ENCODE assay signal across 15 mouse cellular contexts in genomic region chrX:152656609-152656939, GRCm38 (mm10).
DNase-seq lines count a peak whose midpoint lies in the region; ATAC-seq lines count a peak whose summit lies in the region.
"Had no signal": no experiment of that assay in that cellular context is flagged by ENCODE, and none has a peak within 500 bp of the region (broad histone marks: within the 10 kb centered on the region; RNA-seq: fewer than 3 reads in every experiment).

No protein-coding gene starts in this region.

- peaks cover 6% of the 10 kb centered on the region; the same call in 1 of the 2 replicates for H3K27me3 ChIP-seq in neural tube, embryonic 12.5 days (replicated peaks)
- H3K27me3 ChIP-seq in hindbrain, embryonic 14.5 days (ENCODE audit: control insufficient read depth, insufficient read depth, low read length): peaks cover 63% of the 10 kb centered on the region
- H3K27me3 ChIP-seq in midbrain, embryonic 15.5 days (replicated peaks): peaks cover 28% of the 10 kb centered on the region
- no peaks in the 10 kb centered on the region; the same call in 1 of the 2 replicates for H3K27me3 ChIP-seq in kidney, embryonic 14.5 days (ENCODE audit: control insufficient read depth, insufficient read depth, low read length)
- H3K27me3 ChIP-seq: heart, embryonic 15.5 days had no signal

- H3K9ac ChIP-seq in neural tube, embryonic 12.5 days: no peak overlapping the region
- H3K9ac ChIP-seq in hindbrain, embryonic 14.5 days: no peak overlapping the region
- H3K9ac ChIP-seq in midbrain, embryonic 15.5 days: no peak overlapping the region
- H3K9ac ChIP-seq in kidney, embryonic 14.5 days (ENCODE audit: low read depth, low read length): no peak overlapping the region
- H3K9ac ChIP-seq: heart, embryonic 15.5 days; intestine, embryonic 15.5 days; liver, embryonic 12.5 days had no signal

- H3K4me3 ChIP-seq in neural tube, embryonic 12.5 days: no peak overlapping the region
- no peak overlapping the region for H3K4me3 ChIP-seq in hindbrain, embryonic 14.5 days (replicated peaks; ENCODE audit: low read length)
- H3K4me3 ChIP-seq in midbrain, embryonic 15.5 days: no peak overlapping the region
- H3K4me3 ChIP-seq in kidney, embryonic 14.5 days (ENCODE audit: low read length): no peak overlapping the region
- H3K4me3 ChIP-seq: heart, embryonic 15.5 days; intestine, embryonic 15.5 days; liver, embryonic 12.5 days had no signal

- H3K4me1 ChIP-seq in neural tube, embryonic 12.5 days: no peaks in the 10 kb centered on the region
- no peaks in the 10 kb centered on the region for H3K4me1 ChIP-seq in hindbrain, embryonic 14.5 days (replicated peaks; ENCODE audit: control insufficient read depth, insufficient read depth, low read length)
- 0 out of 2 replicates have a peak, but pooled peaks cover 4% of the 10 kb centered on the region for H3K4me1 ChIP-seq in midbrain, embryonic 15.5 days
- H3K4me1 ChIP-seq in kidney, embryonic 14.5 days (ENCODE audit: control insufficient read depth, insufficient read depth, low read length): no peaks in the 10 kb centered on the region
- H3K4me1 ChIP-seq: heart, embryonic 15.5 days; intestine, embryonic 15.5 days; liver, embryonic 12.5 days had no signal

- no peak overlapping the region for H3K4me2 ChIP-seq in neural tube, embryonic 12.5 days (replicated peaks)
- no peak overlapping the region for H3K4me2 ChIP-seq in hindbrain, embryonic 14.5 days (replicated peaks)
- peak overlapping the region; percentile 22; the same call in 1 of the 2 replicates for H3K4me2 ChIP-seq in midbrain, embryonic 15.5 days
- H3K4me2 ChIP-seq in kidney, embryonic 14.5 days (replicated peaks; ENCODE audit: low read depth, low read length): no peak overlapping the region
- H3K4me2 ChIP-seq: heart, embryonic 15.5 days; intestine, embryonic 15.5 days; liver, embryonic 12.5 days had no signal

- no peak overlapping the region for H3K27ac ChIP-seq in neural tube, embryonic 12.5 days
- peak overlapping the region; percentile 70; the same call in 1 of the 2 replicates for H3K27ac ChIP-seq in hindbrain, embryonic 14.5 days
- H3K27ac ChIP-seq in midbrain, embryonic 15.5 days: peak overlapping the region; percentile 65
- H3K27ac ChIP-seq in kidney, embryonic 14.5 days (ENCODE audit: low read depth, low read length): no peak overlapping the region
- H3K27ac ChIP-seq: heart, embryonic 15.5 days; intestine, embryonic 15.5 days; kidney, postnatal 0 days; liver, embryonic 12.5 days had no signal

- no peaks in the 10 kb centered on the region for H3K36me3 ChIP-seq in neural tube, embryonic 12.5 days
- H3K36me3 ChIP-seq in hindbrain, embryonic 14.5 days (replicated peaks; ENCODE audit: control insufficient read depth, insufficient read depth): no peaks in the 10 kb centered on the region
- H3K36me3 ChIP-seq in midbrain, embryonic 15.5 days (replicated peaks): no peaks in the 10 kb centered on the region
- H3K36me3 ChIP-seq in kidney, embryonic 14.5 days (ENCODE audit: control insufficient read depth, insufficient read depth, low read length): no peaks in the 10 kb centered on the region; the same call in 1 of the 2 replicates
- H3K36me3 ChIP-seq: heart, embryonic 15.5 days; intestine, embryonic 15.5 days; liver, embryonic 12.5 days had no signal

- 81% methylated on average over 2 of the region's 2 CpGs for WGBS in neural tube, embryonic 12.5 days
- 76% methylated on average over 2 of the region's 2 CpGs for WGBS in hindbrain, embryonic 14.5 days
- WGBS in midbrain, embryonic 15.5 days: 62% methylated on average over 2 of the region's 2 CpGs
- 85% methylated on average over 2 of the region's 2 CpGs for WGBS in kidney, embryonic 14.5 days

- no peak for DNase-seq in neural tube, embryonic 10.5 days (ENCODE audit: extremely low spot score, low spot score)
- no peak for DNase-seq in hindbrain, embryonic 14.5 days (ENCODE audit: low spot score)
- no peak for DNase-seq in heart, adult 8-10 months (ENCODE audit: low spot score)
- DNase-seq in ovary, postnatal 36 days (ENCODE audit: low spot score): no peak
- DNase-seq: adrenal gland, adult 8-10 months; cerebellum, adult 8-10 months; thymus, adult 2 months had no signal

- H3K9me3 ChIP-seq in neural tube, embryonic 12.5 days: no peaks in the 10 kb centered on the region
- no peaks in the 10 kb centered on the region for H3K9me3 ChIP-seq in hindbrain, embryonic 14.5 days (ENCODE audit: control insufficient read depth, low read length)
- H3K9me3 ChIP-seq in midbrain, embryonic 15.5 days: no peaks in the 10 kb centered on the region
- H3K9me3 ChIP-seq in kidney, embryonic 14.5 days (ENCODE audit: control insufficient read depth, low read length): no peaks in the 10 kb centered on the region
- H3K9me3 ChIP-seq: heart, embryonic 15.5 days; intestine, embryonic 15.5 days; liver, embryonic 12.5 days had no signal

- ATAC-seq in neural tube, embryonic 12.5 days (ENCODE audit: low FRiP score, low read depth): peak; percentile 15; the same call in 1 of the 2 replicates
- ATAC-seq in hindbrain, embryonic 14.5 days (ENCODE audit: low FRiP score): no peak
- peak; percentile 66; the same call in 1 of the 2 replicates for ATAC-seq in midbrain, embryonic 15.5 days (replicated peaks)
- no peak for ATAC-seq in kidney, embryonic 14.5 days (ENCODE audit: low FRiP score, low TSS enrichment)
- ATAC-seq: CD4-positive, CD25-positive, alpha-beta regulatory T cell, adult 4 months; intestine, embryonic 15.5 days; liver, embryonic 12.5 days had no signal

Comparison
In these comparisons a context has a peak if more than half of its experiments do, and no peak if none do; other contexts are left out.
1. ATAC-seq: peak in neural tube, embryonic 12.5 days (single experiment) and midbrain, embryonic 15.5 days (single experiment); none in hindbrain, embryonic 14.5 days (single experiment) and kidney, embryonic 14.5 days (single experiment).
2. H3K27ac ChIP-seq: peak in hindbrain, embryonic 14.5 days (single experiment) and midbrain, embryonic 15.5 days (single experiment); none in neural tube, embryonic 12.5 days (single experiment) and kidney, embryonic 14.5 days (single experiment).